Mouse (Mus musculus): ENCODE data around the gene Tmem14a. TPM values are rescaled to one million over a fixed set of nuclear protein-coding genes. Genes with fewer than 3 reads are reported as not detected.
"Not testable (repeated sequence)": the region's sequence is repeated elsewhere in the genome, so short reads cannot be mapped to it uniquely, and the experiment has no call there.

Tmem14a gene
- polyA plus RNA-seq, 1 experiment from 2014 or later: 15.9 TPM

- Histone ChIP-seq H3K27me3 (no peaks in the 10 kb centered on the region), H3K27ac (no peak overlapping the region), H3K9ac (no peak overlapping the region), H3K4me2 (no peak overlapping the region), H3K9me3 (replicated peaks) (no peaks in the 10 kb centered on the region), H3K4me1 (no peaks in the 10 kb centered on the region), H3K36me3 (ENCODE audit: poor library complexity, severe bottlenecking) (no peaks in the 10 kb centered on the region), H3K4me3 (no peak overlapping the region)
- ATAC-seq: no peak
- whole genome bisulfite sequencing: 63% methylated on average over 3 of the region's 3 CpGs
These were observed 38.0 kb downstream of the Tmem14a start for GRCm38 (mm10) chr1:21256391-21256790.

GRCm38 (mm10) chr1:21256871-21257270, 38.5 kb downstream of the Tmem14a start:
- WGBS: 85% methylated on average over 5 of the region's 5 CpGs
- no peaks in the 10 kb centered on the region for H3K9me3 ChIP-seq (replicated peaks)
- no peak overlapping the region for H3K9ac ChIP-seq
- H3K4me2 ChIP-seq: no peak overlapping the region
- no peak for ATAC-seq
- H3K4me1 ChIP-seq: no peaks in the 10 kb centered on the region
- H3K27me3 ChIP-seq: no peaks in the 10 kb centered on the region
- H3K4me3 ChIP-seq: no peak overlapping the region
- no peak overlapping the region for H3K27ac ChIP-seq
- no peaks in the 10 kb centered on the region for H3K36me3 ChIP-seq (ENCODE audit: poor library complexity, severe bottlenecking)

- not testable (repeated sequence) for H3K4me1 ChIP-seq; H3K4me2 ChIP-seq; H3K36me3 ChIP-seq (ENCODE audit: poor library complexity, severe bottlenecking); H3K27ac ChIP-seq; H3K27me3 ChIP-seq; ATAC-seq; H3K9me3 ChIP-seq (replicated peaks); H3K9ac ChIP-seq; H3K4me3 ChIP-seq
- WGBS: 86% methylated on average over 8 of the region's 8 CpGs
These were observed 41.6 kb downstream of the Tmem14a start for GRCm38 (mm10) chr1:21259981-21260380.

GRCm38 (mm10) chr1:21262401-21262800, 44.0 kb downstream of the Tmem14a start:
- Histone ChIP-seq H3K27me3 (no peaks in the 10 kb centered on the region), H3K4me2 (no peak overlapping the region), H3K9ac (no peak overlapping the region), H3K9me3 (replicated peaks) (no peaks in the 10 kb centered on the region), H3K36me3 (ENCODE audit: poor library complexity, severe bottlenecking) (no peaks in the 10 kb centered on the region), H3K4me1 (no peaks in the 10 kb centered on the region), H3K4me3 (no peak overlapping the region), H3K27ac (no peak overlapping the region)
- ATAC-seq: no peak
- 93% methylated on average over 5 of the region's 5 CpGs for WGBS

GRCm38 (mm10) chr1:21263986-21264385, 45.6 kb downstream of the Tmem14a start:
- WGBS: 86% methylated on average over 4 of the region's 4 CpGs
- Histone ChIP-seq H3K4me3 (no peak overlapping the region), H3K9me3 (replicated peaks) (no peaks in the 10 kb centered on the region), H3K4me1 (no peaks in the 10 kb centered on the region), H3K27me3 (no peaks in the 10 kb centered on the region), H3K27ac (no peak overlapping the region), H3K36me3 (ENCODE audit: poor library complexity, severe bottlenecking) (no peaks in the 10 kb centered on the region), H3K9ac (no peak overlapping the region), H3K4me2 (no peak overlapping the region)
- ATAC-seq: no peak

GRCm38 (mm10) chr1:21264747-21265146, 46.4 kb downstream of the Tmem14a start:
- Histone ChIP-seq H3K4me2 (no peak overlapping the region), H3K4me1 (no peaks in the 10 kb centered on the region), H3K9ac (no peak overlapping the region), H3K27ac (no peak overlapping the region), H3K36me3 (ENCODE audit: poor library complexity, severe bottlenecking) (no peaks in the 10 kb centered on the region), H3K9me3 (replicated peaks) (no peaks in the 10 kb centered on the region), H3K4me3 (no peak overlapping the region), H3K27me3 (no peaks in the 10 kb centered on the region)
- ATAC-seq: no peak
- WGBS: 83% methylated on average over 8 of the region's 8 CpGs

DNA sequence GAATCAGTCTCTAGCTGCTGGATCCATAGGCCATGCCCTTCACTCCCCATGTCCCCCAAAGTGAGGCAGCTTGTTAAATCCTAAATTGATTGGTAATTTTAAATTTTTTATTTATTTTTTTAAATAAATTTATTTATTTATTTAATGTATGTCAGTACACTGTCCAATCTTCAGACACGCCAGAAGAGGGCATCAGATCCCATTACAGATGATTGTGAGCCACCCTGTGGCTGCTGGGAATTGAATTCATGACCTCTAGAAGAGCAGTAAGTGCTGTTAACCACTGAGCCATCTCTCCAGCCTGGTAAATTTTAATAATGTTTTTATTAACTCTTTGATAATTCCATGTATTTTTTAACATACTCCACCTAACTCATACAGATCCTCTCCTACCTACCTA, 48.4 kb downstream of the Tmem14a start:
- Histone ChIP-seq H3K36me3 (ENCODE audit: poor library complexity, severe bottlenecking) (no peaks in the 10 kb centered on the region), H3K9me3 (replicated peaks) (no peaks in the 10 kb centered on the region), H3K4me1 (peaks cover 2% of the 10 kb centered on the region; the same call in 1 of the 2 replicates), H3K4me2 (no peak overlapping the region), H3K4me3 (no peak overlapping the region), H3K9ac (no peak overlapping the region), H3K27ac (no peak overlapping the region), H3K27me3 (no peaks in the 10 kb centered on the region)
- no peak for ATAC-seq
- WGBS: 84% methylated on average over 1 of the region's 1 CpGs

- 83% methylated on average over 6 of the region's 7 CpGs for WGBS
- H3K4me2 ChIP-seq; H3K4me1 ChIP-seq; H3K9ac ChIP-seq; H3K9me3 ChIP-seq (replicated peaks); ATAC-seq; H3K27ac ChIP-seq; H3K27me3 ChIP-seq; H3K4me3 ChIP-seq; H3K36me3 ChIP-seq (ENCODE audit: poor library complexity, severe bottlenecking): not testable (repeated sequence)
These were observed 49.1 kb downstream of the Tmem14a start for GRCm38 (mm10) chr1:21267466-21267865.

DNA sequence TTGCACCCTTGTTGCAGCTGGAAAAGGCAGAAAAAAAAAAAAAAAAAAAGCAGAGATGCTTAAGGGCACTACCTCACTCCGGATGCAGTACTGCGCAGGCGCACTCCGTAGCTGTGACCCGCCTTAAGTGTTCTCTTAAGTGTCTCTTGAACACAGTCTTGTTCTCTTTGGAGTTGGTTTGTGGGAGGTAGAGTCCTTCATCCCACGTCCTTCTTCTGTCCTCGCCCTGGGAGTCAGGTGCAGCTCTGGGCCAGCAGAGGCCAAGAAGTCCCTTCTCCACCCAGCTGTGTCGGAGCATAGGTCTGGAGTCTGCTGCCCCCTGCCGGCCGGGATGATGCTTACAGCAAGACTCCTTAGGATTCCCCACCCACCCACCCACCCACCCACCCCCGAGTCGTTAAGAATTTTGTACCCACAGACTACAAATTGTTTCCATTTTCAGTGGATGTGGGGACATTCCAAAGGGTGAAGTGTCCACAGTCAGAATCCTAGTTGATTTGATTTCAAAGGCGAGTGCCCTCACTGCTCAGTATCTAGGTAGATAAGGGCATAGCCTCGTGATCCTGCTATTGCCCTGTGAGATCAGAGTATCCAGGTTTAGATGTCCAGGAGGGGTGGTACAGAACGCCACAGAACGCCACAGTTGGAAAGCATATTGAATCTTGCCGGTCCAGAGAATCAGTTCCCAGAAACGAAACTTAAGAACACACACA, 53.1 kb downstream of the Tmem14a start:
- peak overlapping the region; percentile 24 for H3K4me3 ChIP-seq
- H3K9me3 ChIP-seq (replicated peaks): no peaks in the 10 kb centered on the region
- H3K4me2 ChIP-seq: peak overlapping the region; percentile 50
- H3K4me1 ChIP-seq: peaks cover 5% of the 10 kb centered on the region; the same call in 1 of the 2 replicates
- H3K9ac ChIP-seq: peak overlapping the region; percentile 34; the same call in 1 of the 2 replicates
- no peaks in the 10 kb centered on the region for H3K27me3 ChIP-seq
- WGBS: 27% methylated on average over 18 of the region's 18 CpGs
- no peak overlapping the region for H3K27ac ChIP-seq
- ATAC-seq: peak; percentile 75
- H3K36me3 ChIP-seq (ENCODE audit: poor library complexity, severe bottlenecking): no peaks in the 10 kb centered on the region

DNA sequence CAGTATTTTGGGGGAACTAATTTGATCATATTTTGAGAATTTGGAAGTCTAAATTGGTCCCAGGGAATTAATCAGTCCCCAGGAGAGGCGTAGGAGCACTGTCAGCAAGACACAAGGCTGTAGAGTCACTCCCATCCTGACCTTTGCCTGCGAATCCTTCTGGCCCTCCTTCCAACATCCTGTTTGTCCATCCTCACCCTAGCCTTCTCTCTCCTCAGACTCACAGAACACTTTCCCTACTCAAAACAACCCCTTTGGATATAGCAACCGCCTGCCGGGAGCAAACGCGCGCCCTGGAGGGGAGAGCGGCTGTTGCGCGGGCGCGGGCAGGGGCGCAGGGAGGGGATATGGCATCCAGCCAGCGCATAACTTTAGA, 53.7 kb downstream of the Tmem14a start:
- Histone ChIP-seq H3K27ac (no peak overlapping the region), H3K9me3 (replicated peaks) (no peaks in the 10 kb centered on the region), H3K4me2 (peak overlapping the region; percentile 50), H3K9ac (peak overlapping the region; percentile 34; the same call in 1 of the 2 replicates), H3K4me3 (peak overlapping the region; percentile 24; the same call in 1 of the 2 replicates), H3K27me3 (no peaks in the 10 kb centered on the region), H3K4me1 (peaks cover 5% of the 10 kb centered on the region; the same call in 1 of the 2 replicates), H3K36me3 (ENCODE audit: poor library complexity, severe bottlenecking) (no peaks in the 10 kb centered on the region)
- ATAC-seq: no peak
- WGBS: 15% methylated on average over 14 of the region's 14 CpGs

- H3K36me3 ChIP-seq (ENCODE audit: poor library complexity, severe bottlenecking): no peaks in the 10 kb centered on the region
- ATAC-seq: no peak
- H3K27ac ChIP-seq: no peak overlapping the region
- 97% methylated on average over 6 of the region's 6 CpGs for WGBS
- peaks cover 5% of the 10 kb centered on the region; the same call in 1 of the 2 replicates for H3K4me1 ChIP-seq
- no peaks in the 10 kb centered on the region for H3K27me3 ChIP-seq
- no peak overlapping the region for H3K9ac ChIP-seq
- no peak overlapping the region for H3K4me2 ChIP-seq
- no peaks in the 10 kb centered on the region for H3K9me3 ChIP-seq (replicated peaks)
- no peak overlapping the region for H3K4me3 ChIP-seq
These were observed 54.7 kb downstream of the Tmem14a start for GRCm38 (mm10) chr1:21273091-21273490.

GRCm38 (mm10) chr1:21274437-21275040, 56.2 kb downstream of the Tmem14a start:
- 88% methylated on average over 2 of the region's 2 CpGs for WGBS
- no peaks in the 10 kb centered on the region for H3K9me3 ChIP-seq (replicated peaks)
- no peaks in the 10 kb centered on the region for H3K27me3 ChIP-seq
- H3K4me3 ChIP-seq: no peak overlapping the region
- no peak for ATAC-seq
- H3K4me1 ChIP-seq: peaks cover 5% of the 10 kb centered on the region; the same call in 1 of the 2 replicates
- H3K4me2 ChIP-seq: no peak overlapping the region
- no peak overlapping the region for H3K9ac ChIP-seq
- H3K36me3 ChIP-seq (ENCODE audit: poor library complexity, severe bottlenecking): no peaks in the 10 kb centered on the region
- H3K27ac ChIP-seq: no peak overlapping the region

Measured in forebrain, embryonic 13.5 days (tissue).